Mouse (Mus musculus) c-Kit-positive CD71-positive TER-119-positive erythroid progenitor cells, embryonic 14.5 days (primary cell): Measurements from ENCODE around the gene Lrrc74b.

Source experiments
- DNase-seq: peaks from one replicate; pipeline ENCODE4 v3.0.0-alpha.2; 2013; ENCODE audit warnings: low spot score

Gene Lrrc74b

GRCm38 (mm10) chr16:17561128-17561750 lies at the start of gene Lrrc74b:
Gene Lrrc74b (minus strand): TSS chr16:17561247.
- DNase-seq: no peak

DNA sequence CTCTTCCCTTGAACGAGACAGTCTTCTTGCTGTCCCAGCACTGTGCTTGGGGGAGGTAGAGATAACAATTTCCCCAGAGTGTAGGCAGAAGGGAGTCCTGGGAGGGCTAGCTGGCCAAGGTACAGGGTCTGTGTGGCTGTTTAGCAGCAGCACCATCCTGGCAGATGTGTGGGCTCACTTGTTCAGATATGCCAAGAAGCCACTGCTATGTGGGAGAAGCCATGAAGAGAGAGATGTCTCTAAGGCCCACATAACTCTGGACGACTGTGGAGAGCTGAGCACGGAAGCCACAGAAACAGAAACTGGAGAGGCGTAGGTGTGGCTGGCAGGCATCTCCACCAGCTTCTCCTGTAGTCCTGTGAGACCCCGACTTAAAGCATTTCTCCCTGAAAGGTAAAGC lies 44.6 kb upstream of the Lrrc74b start:
- no peak for DNase-seq

DNA sequence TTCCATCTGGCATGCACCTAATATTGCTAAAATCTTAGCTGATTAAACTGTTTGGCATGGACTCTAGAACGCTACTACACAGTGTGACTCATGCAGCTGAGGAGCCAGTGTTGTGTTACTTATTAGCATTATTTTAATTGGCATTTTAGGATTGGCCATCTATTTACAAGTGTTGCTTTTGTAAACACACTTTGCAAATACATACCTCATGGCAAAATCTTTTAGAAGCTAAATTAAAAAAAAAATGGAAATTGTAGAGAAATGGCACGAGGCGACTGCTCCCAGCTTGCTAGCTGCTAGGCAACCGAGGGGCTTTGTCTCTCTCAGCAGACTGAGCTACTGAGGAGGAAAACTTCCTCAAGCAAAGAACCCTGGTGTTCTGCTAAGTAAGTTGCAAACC lies 43.9 kb upstream of the Lrrc74b start:
- no peak for DNase-seq

DNA sequence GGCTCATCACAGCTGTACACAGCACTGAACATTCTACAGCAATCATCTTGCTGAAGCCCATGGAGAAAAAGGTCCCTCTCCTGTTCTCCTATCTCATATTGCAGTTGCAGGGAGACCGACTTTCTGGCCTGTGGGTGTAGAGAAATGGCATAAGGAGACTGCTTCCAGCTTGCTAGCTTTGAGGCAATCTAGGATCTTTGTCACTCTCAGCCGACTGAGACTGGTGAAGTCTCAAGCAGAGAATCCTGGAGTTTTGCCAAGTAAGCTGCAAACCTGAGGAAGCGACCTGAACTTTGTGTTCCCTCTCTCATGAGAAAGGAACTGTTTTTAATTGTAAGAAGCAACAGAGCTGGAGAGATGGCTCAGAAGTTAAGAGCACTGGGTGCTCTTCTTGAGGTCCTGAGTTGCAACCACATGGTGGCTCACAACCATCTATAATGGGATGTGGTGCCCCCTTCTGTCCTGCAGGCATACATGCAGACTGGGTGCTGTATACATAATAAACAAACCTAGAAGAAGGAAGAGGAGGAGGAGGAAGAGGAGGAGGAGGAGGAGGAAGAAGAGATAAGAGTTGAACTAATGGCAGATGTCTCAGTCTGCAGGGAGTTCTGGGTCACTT lies 40.0 kb upstream of the Lrrc74b start:
- no peak for DNase-seq

DNA sequence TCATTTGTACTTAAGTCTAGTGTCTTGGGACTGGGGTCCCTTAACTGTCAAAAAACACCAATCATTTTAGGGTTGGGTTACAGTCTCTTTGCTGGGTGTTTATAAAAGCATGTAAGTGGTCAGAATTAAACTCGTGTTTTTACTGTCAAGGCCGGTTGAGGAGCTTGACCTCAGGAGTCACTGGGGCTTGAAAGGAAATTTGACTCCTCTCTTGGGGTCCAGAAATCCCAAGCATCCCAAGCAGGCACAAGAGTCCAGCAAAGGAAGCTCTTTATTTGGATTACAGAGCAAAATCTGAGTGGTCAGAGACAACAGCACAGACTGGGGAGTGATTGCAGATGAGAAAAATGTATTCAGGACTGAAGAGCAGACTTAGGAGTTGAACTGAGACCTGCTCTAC lies 29.7 kb upstream of the Lrrc74b start:
- no peak for DNase-seq

DNA sequence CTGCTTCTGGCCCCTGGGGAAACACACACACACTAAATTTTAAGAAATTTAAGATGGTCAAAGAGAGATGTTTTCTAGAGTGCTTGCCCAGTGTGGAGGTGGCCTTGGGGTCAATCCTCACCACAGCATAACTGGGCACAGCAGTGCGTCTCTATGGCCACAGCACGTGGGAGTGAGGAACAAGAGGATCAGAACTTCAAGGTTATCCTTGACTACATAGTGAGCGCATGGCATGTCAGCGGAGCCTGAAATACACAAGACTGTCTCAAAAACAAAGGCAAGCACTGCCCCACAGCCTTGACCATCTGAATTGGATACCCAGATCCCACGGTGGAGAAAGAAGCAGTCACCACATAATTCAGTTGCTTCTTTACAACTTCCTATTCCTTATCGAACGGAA lies 23.5 kb upstream of the Lrrc74b start:
- no peak for DNase-seq

- peak; percentile 42 for DNase-seq
These were observed 22.0 kb upstream of the Lrrc74b start, which contains the start of gene Slc7a4 for GRCm38 (mm10) chr16:17583064-17583463. Gene Slc7a4 (minus strand): TSS chr16:17583214.

GRCm38 (mm10) chr16:17576825-17577215 lies 15.8 kb upstream of the Lrrc74b start:
- no peak for DNase-seq

- DNase-seq: no peak
These were observed 15.1 kb upstream of the Lrrc74b start for GRCm38 (mm10) chr16:17575870-17576824.

DNA sequence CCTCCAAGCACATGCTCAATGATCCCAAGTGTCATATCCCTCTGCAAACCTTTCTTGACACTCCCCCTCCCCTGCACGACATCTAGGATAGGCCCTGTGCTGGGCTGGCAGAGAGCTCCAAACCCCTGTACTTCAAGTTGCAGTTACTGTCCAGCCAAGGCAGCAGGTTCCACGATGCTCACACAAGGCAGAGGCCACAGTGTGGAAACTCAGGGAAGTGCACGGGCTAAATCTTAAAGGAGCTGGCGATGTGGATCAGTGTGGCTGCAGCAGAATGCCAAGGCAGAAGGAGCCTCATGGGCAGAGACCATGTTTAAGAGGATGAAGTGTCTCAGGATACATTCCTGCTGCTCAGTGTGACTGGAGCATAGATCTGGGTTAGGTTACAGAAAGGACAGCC lies 5.1 kb upstream of the Lrrc74b start:
- no peak for DNase-seq

- no peak for DNase-seq
These were observed 3.7 kb upstream of the Lrrc74b start for GRCm38 (mm10) chr16:17564771-17565170.

GRCm38 (mm10) chr16:17564221-17564620 lies 3.2 kb upstream of the Lrrc74b start:
- DNase-seq: no peak

- DNase-seq: no peak
These were observed 2.5 kb upstream of the Lrrc74b start for GRCm38 (mm10) chr16:17563580-17563979.

DNA sequence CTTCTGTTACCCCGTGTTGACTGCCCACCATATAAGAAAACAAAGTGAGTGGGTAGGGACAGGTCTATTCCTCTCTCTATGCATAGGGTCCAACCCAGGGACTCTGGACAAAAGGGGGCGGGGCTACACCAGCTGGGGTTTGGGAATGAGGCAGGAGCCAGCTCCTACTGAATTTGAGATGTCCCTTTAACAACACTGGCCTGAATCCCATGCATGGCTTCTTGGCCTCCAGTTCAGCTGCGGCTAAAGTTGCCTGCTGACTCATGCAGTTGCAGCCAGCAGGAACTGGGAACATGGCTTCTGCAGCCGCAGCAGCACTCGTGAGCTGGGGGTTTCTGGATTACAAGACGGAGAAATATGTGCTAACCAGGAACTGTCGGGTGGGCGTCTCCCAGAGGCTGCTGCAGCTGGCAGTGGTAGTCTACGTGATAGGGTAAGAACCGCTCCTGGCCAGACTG lies 733 bp upstream of the Lrrc74b start, which contains the start of gene P2rx6:
Gene P2rx6, plus strand, starts transcription at position 135 of the 458 bp plus-strand sequence.
- DNase-seq: no peak

- no peak for DNase-seq
These were observed 1.5 kb downstream of the Lrrc74b start for GRCm38 (mm10) chr16:17559396-17560027.

DNA sequence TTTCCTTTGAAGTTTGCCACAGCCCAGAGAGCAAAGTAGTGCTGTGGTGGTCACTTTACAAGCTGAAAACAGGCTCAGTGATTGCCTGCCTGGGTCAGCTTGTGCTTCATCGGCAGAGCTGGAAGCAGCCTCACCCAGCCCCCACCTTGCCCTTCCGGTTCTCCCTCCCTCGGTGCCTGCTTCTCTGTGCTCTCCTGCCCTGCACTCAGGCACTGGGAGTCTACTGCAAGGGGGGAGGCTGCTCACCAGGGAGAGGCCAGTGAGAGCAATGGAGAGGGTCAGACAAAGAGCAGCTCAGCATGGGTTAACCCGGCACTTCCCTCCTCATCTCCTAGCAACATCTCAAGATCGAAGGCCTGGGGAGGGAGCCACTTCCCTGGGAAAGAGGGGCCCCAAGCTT lies 2.2 kb downstream of the Lrrc74b start:
- no peak for DNase-seq

DNA sequence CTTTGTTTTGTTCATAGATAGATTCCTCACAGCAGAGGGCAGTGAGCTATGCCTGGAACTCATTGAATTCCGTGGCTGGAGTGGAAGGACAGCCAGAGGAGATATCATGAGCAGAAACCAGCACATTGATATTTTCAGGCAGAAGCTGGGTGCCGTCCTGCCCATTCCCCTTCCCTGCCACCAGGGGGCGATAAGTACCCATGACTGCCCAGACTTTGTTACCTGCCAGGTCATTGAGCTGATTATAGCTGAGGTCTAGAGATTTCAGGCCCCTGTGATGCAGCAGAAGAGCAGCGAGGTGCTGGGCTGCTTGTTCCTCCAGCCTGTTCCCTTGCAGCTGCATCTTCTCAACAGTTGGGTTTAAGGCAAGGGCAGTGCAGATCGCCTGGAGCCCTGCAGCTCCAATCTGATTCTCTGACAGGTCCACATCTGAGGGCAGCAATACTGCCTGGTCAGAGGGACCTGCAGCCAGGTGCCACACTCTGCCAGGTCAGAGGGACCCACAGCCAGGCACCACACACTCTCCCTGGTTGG lies 3.0 kb downstream of the Lrrc74b start:
- peak; percentile 69 for DNase-seq

DNA sequence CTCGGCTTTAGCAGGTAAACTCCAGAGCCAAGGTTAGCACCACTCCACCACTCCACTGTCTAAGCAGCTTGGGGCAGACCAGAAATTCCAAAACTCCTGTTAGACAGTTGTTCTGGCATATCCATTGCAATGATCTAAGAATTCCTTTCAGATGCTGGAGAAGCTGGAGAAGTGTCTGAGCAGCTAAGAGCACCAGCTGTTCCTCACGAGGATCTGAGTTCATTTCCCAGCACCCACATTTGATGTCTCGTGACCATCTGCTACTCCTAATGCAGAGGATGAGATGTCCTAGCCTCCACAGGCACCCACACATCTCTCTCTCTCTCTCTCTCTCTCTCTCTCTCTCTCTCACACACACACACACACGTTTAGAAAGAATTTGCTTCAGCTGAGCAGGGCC lies 4.1 kb downstream of the Lrrc74b start:
- DNase-seq: no peak

DNA sequence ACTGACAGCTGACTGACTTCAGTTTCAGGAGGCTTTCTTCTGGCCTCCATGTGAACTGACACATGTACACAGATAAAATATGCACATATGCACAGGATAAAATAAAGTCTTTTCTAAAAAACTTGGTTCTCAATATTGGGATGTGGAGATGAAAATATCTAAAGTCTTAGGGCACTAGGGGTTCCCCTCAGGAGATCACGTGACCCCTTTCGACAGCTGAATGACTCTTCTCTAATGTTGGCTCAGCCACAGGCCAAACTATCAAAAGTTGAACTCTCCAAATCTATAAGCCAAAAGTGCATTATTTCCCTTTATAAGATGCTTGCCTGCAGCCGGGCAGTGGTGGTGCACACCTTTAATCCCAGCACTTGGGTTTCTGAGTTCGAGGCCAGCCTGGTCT lies 4.9 kb downstream of the Lrrc74b start:
- no peak for DNase-seq

DNA sequence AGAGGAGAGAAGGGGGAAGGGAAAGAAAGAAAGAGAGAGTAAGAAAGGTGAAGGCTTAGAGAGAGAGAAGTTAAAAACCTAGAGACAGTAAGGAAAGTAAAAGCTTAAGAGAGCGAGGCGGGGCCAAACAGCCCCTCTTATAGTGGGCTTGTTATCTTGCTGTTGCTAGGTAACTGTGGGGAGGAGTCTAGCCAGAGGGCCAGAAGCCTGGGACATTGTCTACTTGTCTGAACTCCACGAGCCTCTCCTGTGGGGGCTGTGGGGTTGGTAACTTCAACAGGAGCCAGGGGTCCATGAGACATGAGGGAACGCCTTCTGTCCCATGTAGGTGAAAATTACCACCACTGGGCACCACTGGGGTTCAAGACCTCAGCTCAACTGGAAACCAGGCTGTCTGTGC lies 6.3 kb downstream of the Lrrc74b start:
- peak; percentile 65 for DNase-seq

- peak; percentile 72 for DNase-seq
These were observed 6.9 kb downstream of the Lrrc74b start for GRCm38 (mm10) chr16:17553910-17554685.
